Mouse (Mus musculus): ENCODE data around the gene Pet100. TPM values are rescaled to one million over a fixed set of nuclear protein-coding genes. Genes with fewer than 3 reads are reported as not detected.

The Pet100 gene
- polyA plus RNA-seq, 1 experiment from 2014 or later: 91.0 TPM

DNA sequence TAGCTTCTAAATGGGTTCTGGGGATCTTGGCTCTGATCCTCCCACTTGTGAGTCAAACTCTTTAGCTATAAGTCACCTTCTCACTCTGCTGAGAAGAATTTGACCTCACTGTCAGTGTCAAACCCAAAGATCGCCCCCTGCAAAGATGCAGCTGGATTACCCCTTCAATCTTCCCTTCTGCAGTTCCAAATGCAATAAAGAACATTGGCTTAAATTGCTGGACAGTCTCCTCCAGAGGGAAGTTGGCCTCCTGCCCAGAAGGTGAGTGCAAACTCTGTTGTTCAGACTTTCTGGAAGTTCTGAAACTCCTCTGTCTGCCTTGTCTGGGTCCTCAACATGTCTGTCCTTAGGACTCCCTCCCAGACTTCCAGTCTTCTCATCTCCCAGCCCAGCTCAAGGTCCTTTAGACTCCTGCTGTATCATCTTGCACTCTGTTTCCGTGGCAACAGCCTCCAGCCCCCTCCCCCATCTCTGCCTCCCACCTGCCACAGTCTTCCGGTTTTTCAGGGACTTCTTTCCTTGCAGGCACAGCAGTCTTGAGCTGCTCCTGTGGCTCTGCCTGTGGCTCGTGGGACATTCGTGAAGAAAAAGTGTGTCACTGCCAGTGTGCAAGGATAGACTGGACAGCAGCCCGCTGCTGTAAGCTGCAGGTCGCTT is 35.5 kb downstream of the Pet100 start:
- H3K27ac ChIP-seq: no peak overlapping the region
- H3K36me3 ChIP-seq: no peaks in the 10 kb centered on the region
- H3K9me3 ChIP-seq: no peaks in the 10 kb centered on the region
- no peak overlapping the region for H3K9ac ChIP-seq
- 14% methylated on average over 7 of the region's 7 CpGs for WGBS
- no peak overlapping the region for H3K4me2 ChIP-seq
- ATAC-seq (ENCODE audit: borderline replicate concordance, extremely low read depth, low FRiP score, low TSS enrichment): no peak
- H3K27me3 ChIP-seq: no peaks in the 10 kb centered on the region
- H3K4me3 ChIP-seq: no peak overlapping the region
- no peaks in the 10 kb centered on the region for H3K4me1 ChIP-seq

DNA sequence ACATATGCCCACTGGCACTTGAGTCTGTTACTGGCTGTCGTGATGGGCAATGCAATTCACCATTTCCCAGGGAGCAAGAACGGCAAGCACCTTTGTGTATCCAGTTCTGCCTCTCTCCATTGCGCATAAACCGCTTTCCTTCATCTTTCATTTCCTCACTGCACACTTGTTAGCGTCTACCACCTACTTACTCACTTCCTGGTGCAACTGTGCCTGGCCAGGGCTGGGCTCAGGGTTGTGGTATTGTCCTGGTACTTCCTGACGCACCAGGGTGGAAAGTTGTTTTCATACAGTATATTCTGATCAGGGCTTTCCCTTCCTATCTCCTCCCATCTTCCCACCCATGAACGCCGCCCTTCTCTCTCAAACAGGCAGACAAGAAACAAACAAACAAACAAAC is 39.5 kb downstream of the Pet100 start:
- H3K4me3 ChIP-seq: no peak overlapping the region
- H3K4me1 ChIP-seq: no peaks in the 10 kb centered on the region
- no peak overlapping the region for H3K9ac ChIP-seq
- no peaks in the 10 kb centered on the region for H3K36me3 ChIP-seq
- H3K9me3 ChIP-seq: no peaks in the 10 kb centered on the region
- 70% methylated on average over 8 of the region's 8 CpGs for WGBS
- ATAC-seq (ENCODE audit: borderline replicate concordance, extremely low read depth, low FRiP score, low TSS enrichment): no peak
- no peak overlapping the region for H3K27ac ChIP-seq
- H3K4me2 ChIP-seq: no peak overlapping the region
- no peaks in the 10 kb centered on the region for H3K27me3 ChIP-seq

DNA sequence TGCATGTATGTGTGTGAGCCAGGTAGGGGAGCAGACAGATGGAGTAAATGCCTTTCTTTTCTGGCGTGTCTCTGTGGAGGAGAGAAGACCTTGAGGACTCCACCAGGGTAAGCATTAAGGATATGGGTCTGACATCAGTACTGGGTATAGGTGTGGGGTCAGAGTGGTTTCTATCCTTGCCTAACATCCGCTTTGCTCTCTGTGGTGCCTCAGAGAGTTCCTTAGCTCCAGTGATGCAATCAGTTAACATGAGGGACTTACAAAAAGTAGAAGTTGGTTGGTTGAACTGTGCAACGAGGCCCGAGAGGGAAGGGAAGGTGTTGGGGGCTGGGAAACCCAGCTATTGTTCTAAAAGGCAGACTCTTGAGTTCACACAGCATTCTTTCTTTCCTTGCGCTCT is 43.1 kb downstream of the Pet100 start:
- 62% methylated on average over 5 of the region's 5 CpGs for WGBS
- no peaks in the 10 kb centered on the region for H3K27me3 ChIP-seq
- no peak overlapping the region for H3K27ac ChIP-seq
- H3K4me3 ChIP-seq: no peak overlapping the region
- no peak overlapping the region for H3K4me2 ChIP-seq
- no peaks in the 10 kb centered on the region for H3K4me1 ChIP-seq
- no peak for ATAC-seq (ENCODE audit: borderline replicate concordance, extremely low read depth, low FRiP score, low TSS enrichment)
- no peaks in the 10 kb centered on the region for H3K9me3 ChIP-seq
- no peaks in the 10 kb centered on the region for H3K36me3 ChIP-seq
- H3K9ac ChIP-seq: no peak overlapping the region

DNA sequence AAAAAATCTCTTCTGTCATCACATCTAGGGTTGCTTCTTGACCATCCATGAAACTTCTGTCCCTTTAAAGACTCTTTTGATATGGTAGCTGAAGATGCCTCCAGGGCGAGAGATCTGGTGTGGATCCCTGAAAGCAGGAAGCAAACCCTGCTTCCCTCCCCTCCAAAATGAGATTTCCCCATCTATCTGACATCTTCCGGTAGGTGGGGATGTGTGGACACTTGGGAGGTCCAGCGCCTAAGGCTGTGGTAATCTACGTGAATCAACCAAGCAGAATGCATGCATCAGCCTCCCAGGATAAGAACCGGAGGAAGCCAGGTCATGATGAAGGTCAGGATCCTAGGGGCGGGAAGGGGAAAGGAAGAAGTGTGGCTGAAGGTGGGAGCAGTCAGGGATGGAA is 44.2 kb downstream of the Pet100 start, which contains the start of gene Mcemp1:
Gene Mcemp1 (plus strand): TSS at position 248 of the 400 bp plus-strand sequence.
- no peak within 1 kb of the TSS for H3K4me3 ChIP-seq
- no peak within 1 kb of the TSS for H3K27ac ChIP-seq
- H3K36me3 ChIP-seq: no peaks in the 10 kb centered on the region
- H3K9me3 ChIP-seq: no peaks in the 10 kb centered on the region
- 72% methylated on average over 6 of the region's 6 CpGs for WGBS
- no peak within 1 kb of the TSS for H3K4me2 ChIP-seq
- no peak within 1 kb of the TSS for H3K9ac ChIP-seq
- H3K27me3 ChIP-seq: no peaks in the 10 kb centered on the region
- ATAC-seq (ENCODE audit: borderline replicate concordance, extremely low read depth, low FRiP score, low TSS enrichment): no peak
- H3K4me1 ChIP-seq: no peaks in the 10 kb centered on the region

DNA sequence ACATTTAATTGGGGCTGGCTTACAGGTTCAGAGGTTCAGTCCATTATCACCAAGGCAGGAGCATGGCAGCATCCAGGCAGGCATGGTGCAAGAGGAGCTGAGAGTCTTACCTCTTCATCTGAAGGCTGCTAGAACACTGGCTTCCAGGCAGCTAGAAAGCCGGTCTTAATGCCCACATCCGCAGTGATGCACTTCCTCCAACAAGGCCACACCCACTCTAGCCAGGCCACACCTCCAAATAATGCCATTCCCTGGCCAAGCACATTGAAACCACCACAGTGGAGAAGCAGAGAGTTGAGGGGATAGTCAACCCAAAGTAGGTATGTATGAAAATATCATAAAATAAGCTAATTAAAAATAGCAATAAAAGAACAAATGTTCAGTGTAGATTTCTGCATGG is 49.0 kb downstream of the Pet100 start:
- Histone ChIP-seq H3K27ac (no peak overlapping the region), H3K9ac (no peak overlapping the region), H3K4me1 (0 out of 2 replicates have a peak, but pooled peaks cover 6% of the 10 kb centered on the region), H3K27me3 (no peaks in the 10 kb centered on the region), H3K4me3 (no peak overlapping the region), H3K9me3 (no peaks in the 10 kb centered on the region), H3K4me2 (no peak overlapping the region), H3K36me3 (no peaks in the 10 kb centered on the region)
- ATAC-seq (ENCODE audit: borderline replicate concordance, extremely low read depth, low FRiP score, low TSS enrichment): no peak
- 71% methylated on average over 2 of the region's 2 CpGs for WGBS

DNA sequence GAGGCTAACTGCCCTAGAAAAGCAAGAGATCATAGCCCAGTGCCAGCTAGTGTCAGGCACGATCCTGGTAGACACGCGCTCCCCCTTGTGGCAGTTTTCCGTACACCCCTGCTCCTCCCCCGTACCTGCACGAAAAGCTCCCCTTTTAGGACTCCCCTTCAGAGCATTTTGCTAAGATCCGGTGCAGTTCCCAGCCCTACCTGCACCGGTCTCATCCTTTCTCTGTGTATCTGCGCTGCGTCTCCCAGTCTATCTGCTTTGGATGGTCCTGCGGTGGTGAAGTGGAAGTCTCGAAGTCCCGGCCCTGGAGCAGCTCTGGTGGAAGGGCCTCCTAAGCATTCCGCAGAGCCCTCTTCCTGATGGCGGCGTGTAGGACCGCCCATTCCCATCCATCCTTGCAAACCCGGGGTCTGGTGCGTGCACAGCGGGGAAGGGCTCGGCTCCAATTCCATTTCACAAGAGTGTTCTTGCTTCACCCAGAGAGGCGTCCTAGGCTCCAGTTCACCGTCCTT is 50.7 kb downstream of the Pet100 start, which contains the start of gene Fcor:
Gene Fcor (minus strand): TSS at position 383 of the 512 bp plus-strand sequence.
- Histone ChIP-seq H3K36me3 (no peaks in the 10 kb centered on the region), H3K4me2 (peak within 1 kb of the TSS; percentile 67), H3K27me3 (no peaks in the 10 kb centered on the region), H3K4me3 (peak within 1 kb of the TSS; percentile 61), H3K9me3 (no peaks in the 10 kb centered on the region), H3K9ac (peak within 1 kb of the TSS; percentile 59), H3K27ac (peak within 1 kb of the TSS; percentile 54; the same call in 1 of the 2 replicates), H3K4me1 (peaks cover 12% of the 10 kb centered on the region; the same call in 1 of the 2 replicates)
- ATAC-seq (ENCODE audit: borderline replicate concordance, extremely low read depth, low FRiP score, low TSS enrichment): peak; percentile 88
- WGBS: under 1% methylated on average over 23 of the region's 23 CpGs

DNA sequence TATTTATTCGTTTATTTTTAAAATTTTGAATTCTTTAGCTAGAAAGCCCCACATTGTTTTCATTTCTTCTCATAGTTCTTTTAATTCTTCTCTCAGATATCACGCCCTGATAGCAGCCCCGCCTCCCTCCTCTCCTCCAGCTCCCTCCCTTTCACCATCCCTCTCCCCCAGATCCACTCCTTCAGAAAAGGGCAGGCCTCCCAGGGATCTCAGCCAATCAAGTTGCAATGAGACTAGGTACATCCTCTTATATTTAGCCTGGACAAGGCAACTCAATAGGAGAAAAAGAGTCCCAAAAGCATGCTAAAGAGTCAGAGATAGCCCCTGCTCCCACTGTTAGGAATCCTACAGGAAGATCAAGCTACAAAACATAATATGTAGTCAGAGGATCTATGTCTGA is 53.3 kb downstream of the Pet100 start:
- no peak for ATAC-seq (ENCODE audit: borderline replicate concordance, extremely low read depth, low FRiP score, low TSS enrichment)
- Histone ChIP-seq H3K4me1 (peaks cover 31% of the 10 kb centered on the region), H3K4me2 (no peak overlapping the region), H3K27ac (no peak overlapping the region), H3K9me3 (no peaks in the 10 kb centered on the region), H3K9ac (no peak overlapping the region), H3K36me3 (peaks cover 9% of the 10 kb centered on the region), H3K27me3 (no peaks in the 10 kb centered on the region), H3K4me3 (no peak overlapping the region)
- WGBS: 37% methylated on average over 3 of the region's 3 CpGs

Other genes with a start within 250 kb of the Pet100 start
- 6.7 and 7.8 TPM in 2 replicates for gene Arhgef18, start 228.5 kb upstream of the Pet100 start, polyA plus RNA-seq (2015; fragmentation: Nextera tagmentation; extraction: Ambion mirVana)
- gene Pex11g, start 153.9 kb upstream of the Pet100 start, polyA plus RNA-seq (2015; fragmentation: Nextera tagmentation; extraction: Ambion mirVana): 9.2 and 11.4 TPM in 2 replicates
- not detected in 2 replicates for gene Tex45, start 150.7 kb upstream of the Pet100 start, polyA plus RNA-seq (2015; fragmentation: Nextera tagmentation; extraction: Ambion mirVana)
- 44.6 and 45.2 TPM in 2 replicates for gene Zfp358, start 128.4 kb upstream of the Pet100 start, polyA plus RNA-seq (2015; fragmentation: Nextera tagmentation; extraction: Ambion mirVana)
- 45.7 and 50.7 TPM in 2 replicates for gene Mcoln1, start 121.1 kb upstream of the Pet100 start, polyA plus RNA-seq (2015; fragmentation: Nextera tagmentation; extraction: Ambion mirVana)
- 21.7 and 29.9 TPM in 2 replicates for gene Pnpla6, start 106.2 kb upstream of the Pet100 start, polyA plus RNA-seq (2015; fragmentation: Nextera tagmentation; extraction: Ambion mirVana)
- 0.77 and 1.1 TPM in 2 replicates for gene C330021F23Rik, start 53.6 kb upstream of the Pet100 start, polyA plus RNA-seq (2015; fragmentation: Nextera tagmentation; extraction: Ambion mirVana)
- 5.8 and 6.9 TPM in 2 replicates for gene Camsap3, start 34.3 kb upstream of the Pet100 start, polyA plus RNA-seq (2015; fragmentation: Nextera tagmentation; extraction: Ambion mirVana)
- 58.0 and 61.8 TPM in 2 replicates for gene Xab2, start 232 bp upstream of the Pet100 start, polyA plus RNA-seq (2015; fragmentation: Nextera tagmentation; extraction: Ambion mirVana)
- gene Pcp2, start 4.0 kb downstream of the Pet100 start, polyA plus RNA-seq (2015; fragmentation: Nextera tagmentation; extraction: Ambion mirVana): 0.12 TPM in 1 of 2 replicates, not detected in the other
- gene Stxbp2, start 9.4 kb downstream of the Pet100 start, polyA plus RNA-seq (2015; fragmentation: Nextera tagmentation; extraction: Ambion mirVana): 75.6 and 84.6 TPM in 2 replicates
- gene Retn, start 34.2 kb downstream of the Pet100 start, polyA plus RNA-seq (2015; fragmentation: Nextera tagmentation; extraction: Ambion mirVana): not detected in 2 replicates
- 1.8 and 2.0 TPM in 2 replicates for gene Mcemp1, start 44.2 kb downstream of the Pet100 start, polyA plus RNA-seq (2015; fragmentation: Nextera tagmentation; extraction: Ambion mirVana)
- gene Fcor, start 50.8 kb downstream of the Pet100 start, polyA plus RNA-seq (2015; fragmentation: Nextera tagmentation; extraction: Ambion mirVana): 6.8 and 8.2 TPM in 2 replicates
- gene Trappc5, start 54.8 kb downstream of the Pet100 start, polyA plus RNA-seq (2015; fragmentation: Nextera tagmentation; extraction: Ambion mirVana): 38.4 and 39.4 TPM in 2 replicates
- 0.23 TPM in 1 of 2 replicates, not detected in the other for gene Fcer2a, start 72.6 kb downstream of the Pet100 start, polyA plus RNA-seq (2015; fragmentation: Nextera tagmentation; extraction: Ambion mirVana)
- 0.40 and 0.47 TPM in 2 replicates for gene Clec4g, start 99.1 kb downstream of the Pet100 start, polyA plus RNA-seq (2015; fragmentation: Nextera tagmentation; extraction: Ambion mirVana)
- gene Cd209a, start 127.4 kb downstream of the Pet100 start, polyA plus RNA-seq (2015; fragmentation: Nextera tagmentation; extraction: Ambion mirVana): 0.26 and 0.34 TPM in 2 replicates
- gene Cd209e, start 232.8 kb downstream of the Pet100 start, polyA plus RNA-seq (2015; fragmentation: Nextera tagmentation; extraction: Ambion mirVana): not detected in 2 replicates

Data from lung, embryonic 15.5 days (tissue).